Mouse (Mus musculus) stomach, embryonic 15.5 days (tissue): ENCODE measurements around the gene Gm20721. TPM values are rescaled to one million over a fixed set of nuclear protein-coding genes. Genes with fewer than 3 reads are reported as not detected.

Source experiments
- polyA plus RNA-seq: library from polyadenylated mRNA; unstranded; fragments of >200 nt; fragmentation: Nextera tagmentation; extraction: Ambion mirVana; gene quantifications from 2 replicates; pipeline ENCODE4 v1.2.1, GENCODE M21; 2015

The Gm20721 gene
- polyA plus RNA-seq, 1 experiment from 2014 or later = 37.5 TPM

Other genes starting within 250 kb of the Gm20721 start
- 55.4 and 60.7 TPM in 2 replicates for gene Npepl1, start 236.4 kb downstream of the Gm20721 start, polyA plus RNA-seq
- 1,615 and 1,630 TPM in 2 replicates for gene Gnas, start 62.4 kb downstream of the Gm20721 start, polyA plus RNA-seq
- gene Nelfcd, start 69.1 kb upstream of the Gm20721 start, polyA plus RNA-seq = 91.7 and 92.4 TPM in 2 replicates
- gene Ctsz, start 92.3 kb upstream of the Gm20721 start, polyA plus RNA-seq = 181 and 199 TPM in 2 replicates
- 1.8 and 2.3 TPM in 2 replicates for gene Tubb1, start 104.0 kb upstream of the Gm20721 start, polyA plus RNA-seq
- 673 and 703 TPM in 2 replicates for gene Atp5e, start 117.4 kb upstream of the Gm20721 start, polyA plus RNA-seq
- 113 and 114 TPM in 2 replicates for gene Prelid3b, start 126.4 kb upstream of the Gm20721 start, polyA plus RNA-seq